Mouse (Mus musculus): ENCODE data around the gene Nup50. TPM values are rescaled to one million over a fixed set of nuclear protein-coding genes. Genes with fewer than 3 reads are reported as not detected.

Gene Nup50
- polyA plus RNA-seq, 1 experiment from 2014 or later = 22.4 TPM

- Histone ChIP-seq H3K4me1 (replicated peaks; ENCODE audit: insufficient read depth, low read length) (no peaks in the 10 kb centered on the region), H3K27me3 (ENCODE audit: insufficient read depth, low read length) (no peaks in the 10 kb centered on the region), H3K9ac (ENCODE audit: low read depth, low read length) (no peak overlapping the region), H3K4me2 (ENCODE audit: low read length) (no peak overlapping the region), H3K27ac (no peak overlapping the region), H3K36me3 (ENCODE audit: insufficient read depth, low read length) (peaks cover 6% of the 10 kb centered on the region; the same call in 1 of the 2 replicates), H3K9me3 (replicated peaks; ENCODE audit: low read length) (no peaks in the 10 kb centered on the region), H3K4me3 (replicated peaks; ENCODE audit: low read depth, low read length) (no peak overlapping the region)
- WGBS = 28% methylated on average over 8 of the region's 8 CpGs
- no peak for TF ChIP-seq CTCF (IDR thresholded peaks at IDR 0.05; ENCODE audit: low read depth)
- no peak for DNase-seq (ENCODE audit: low spot score)
- ATAC-seq (replicated peaks; ENCODE audit: low FRiP score, low read depth) = no peak
Measured at GRCm38 (mm10) chr15:84960692-84961091, 37.5 kb downstream of the Nup50 start.

DNA sequence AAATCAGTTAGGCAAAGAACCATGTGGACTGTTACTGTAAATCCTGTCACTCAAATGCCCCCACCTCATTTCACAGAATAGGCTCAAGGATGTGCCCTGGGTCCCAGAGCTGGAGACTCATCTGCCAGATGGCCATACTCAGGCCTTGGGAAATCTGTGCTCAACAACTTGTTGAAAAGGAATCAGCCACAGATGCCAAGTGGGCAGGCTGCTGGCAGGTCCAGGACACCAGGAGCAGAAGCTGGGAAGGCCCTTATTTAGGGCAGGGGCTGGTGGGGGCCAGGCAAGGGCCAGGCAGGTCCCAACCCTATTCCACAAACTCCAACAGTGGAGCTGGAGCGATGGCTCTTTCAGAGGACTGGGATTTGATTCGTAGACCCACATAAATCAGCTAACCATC, 39.3 kb downstream of the Nup50 start:
- no peak for TF ChIP-seq CTCF (IDR thresholded peaks at IDR 0.05; ENCODE audit: low read depth)
- H3K36me3 ChIP-seq (ENCODE audit: insufficient read depth, low read length) = peaks cover 6% of the 10 kb centered on the region; the same call in 1 of the 2 replicates
- no peak overlapping the region for H3K27ac ChIP-seq
- no peaks in the 10 kb centered on the region for H3K9me3 ChIP-seq (replicated peaks; ENCODE audit: low read length)
- 68% methylated on average over 2 of the region's 2 CpGs for WGBS
- H3K27me3 ChIP-seq (ENCODE audit: insufficient read depth, low read length) = no peaks in the 10 kb centered on the region
- no peak for ATAC-seq (replicated peaks; ENCODE audit: low FRiP score, low read depth)
- H3K4me3 ChIP-seq (replicated peaks; ENCODE audit: low read depth, low read length) = no peak overlapping the region
- no peak overlapping the region for H3K4me2 ChIP-seq (ENCODE audit: low read length)
- H3K9ac ChIP-seq (ENCODE audit: low read depth, low read length) = no peak overlapping the region
- DNase-seq (ENCODE audit: low spot score) = no peak
- H3K4me1 ChIP-seq (replicated peaks; ENCODE audit: insufficient read depth, low read length) = no peaks in the 10 kb centered on the region

- ATAC-seq (replicated peaks; ENCODE audit: low FRiP score, low read depth) (no peak), DNase-seq (ENCODE audit: low spot score) (no peak)
- 50% methylated on average over 5 of the region's 5 CpGs for WGBS
- TF ChIP-seq CTCF (IDR thresholded peaks at IDR 0.05; ENCODE audit: low read depth) = no peak
- H3K27me3 ChIP-seq (ENCODE audit: insufficient read depth, low read length) = no peaks in the 10 kb centered on the region
- H3K36me3 ChIP-seq (ENCODE audit: insufficient read depth, low read length) = no peaks in the 10 kb centered on the region
- no peaks in the 10 kb centered on the region for H3K9me3 ChIP-seq (replicated peaks; ENCODE audit: low read length)
- H3K9ac ChIP-seq (ENCODE audit: low read depth, low read length) = no peak overlapping the region
- no peak overlapping the region for H3K4me3 ChIP-seq (replicated peaks; ENCODE audit: low read depth, low read length)
- H3K27ac ChIP-seq = no peak overlapping the region
- H3K4me2 ChIP-seq (ENCODE audit: low read length) = no peak overlapping the region
- H3K4me1 ChIP-seq (replicated peaks; ENCODE audit: insufficient read depth, low read length) = no peaks in the 10 kb centered on the region
Measured at GRCm38 (mm10) chr15:84964771-84965170, 41.6 kb downstream of the Nup50 start.

DNA sequence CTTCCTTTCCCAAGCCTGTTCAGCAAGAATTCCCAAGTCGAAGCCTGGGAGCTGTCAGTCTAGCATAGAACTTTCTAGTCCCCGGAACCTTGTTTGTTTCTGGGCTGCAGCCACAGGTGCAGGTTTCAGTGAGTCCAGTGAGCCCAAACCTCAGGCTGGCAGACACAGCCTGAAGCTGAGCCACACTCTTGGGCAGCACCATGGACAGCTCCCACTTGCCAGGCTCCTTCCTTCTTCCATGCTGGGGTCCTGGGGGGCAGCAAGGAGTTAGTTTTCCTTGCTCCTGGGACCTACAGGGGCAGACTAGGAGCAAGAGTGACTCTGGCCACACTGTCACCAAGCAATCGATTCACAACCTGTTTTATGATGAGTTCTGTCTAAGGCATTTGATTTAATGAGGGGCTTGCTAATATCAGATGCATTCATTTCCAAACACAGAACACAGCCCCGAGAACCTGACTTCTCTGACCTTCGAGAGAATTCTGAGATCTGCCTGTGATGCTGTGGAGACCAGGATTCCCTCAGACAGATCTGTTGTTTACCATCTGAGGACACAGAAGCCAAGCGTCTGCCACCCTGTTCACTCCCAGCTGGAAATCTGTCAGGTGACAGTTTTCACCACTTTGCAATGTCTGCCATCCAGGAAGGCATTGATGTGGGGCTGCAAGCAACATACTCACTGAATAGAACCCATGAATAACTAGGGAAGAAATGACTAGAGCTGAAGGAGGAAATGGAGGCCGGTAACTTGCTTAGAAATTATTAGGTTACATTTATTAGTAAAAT, 42.6 kb downstream of the Nup50 start:
- WGBS = 69% methylated on average over 7 of the region's 7 CpGs

GRCm38 (mm10) chr15:84968534-84968933, 45.3 kb downstream of the Nup50 start:
- ATAC-seq (replicated peaks; ENCODE audit: low FRiP score, low read depth) (no peak), DNase-seq (ENCODE audit: low spot score) (no peak)
- Histone ChIP-seq H3K4me1 (replicated peaks; ENCODE audit: insufficient read depth, low read length) (no peaks in the 10 kb centered on the region), H3K9ac (ENCODE audit: low read depth, low read length) (no peak overlapping the region), H3K27ac (no peak overlapping the region), H3K4me3 (replicated peaks; ENCODE audit: low read depth, low read length) (no peak overlapping the region), H3K9me3 (replicated peaks; ENCODE audit: low read length) (no peaks in the 10 kb centered on the region), H3K36me3 (ENCODE audit: insufficient read depth, low read length) (no peaks in the 10 kb centered on the region), H3K4me2 (ENCODE audit: low read length) (no peak overlapping the region), H3K27me3 (ENCODE audit: insufficient read depth, low read length) (no peaks in the 10 kb centered on the region)
- TF ChIP-seq CTCF (IDR thresholded peaks at IDR 0.05; ENCODE audit: low read depth) = no peak
- 87% methylated on average over 4 of the region's 4 CpGs for WGBS

More for the DNA sequence above, 42.6 kb downstream of the Nup50 start:
- Histone ChIP-seq H3K4me2 (ENCODE audit: low read length) (no peak overlapping the region), H3K27ac (no peak overlapping the region), H3K4me3 (replicated peaks; ENCODE audit: low read depth, low read length) (no peak overlapping the region), H3K36me3 (ENCODE audit: insufficient read depth, low read length) (no peaks in the 10 kb centered on the region), H3K9me3 (replicated peaks; ENCODE audit: low read length) (no peaks in the 10 kb centered on the region), H3K9ac (ENCODE audit: low read depth, low read length) (no peak overlapping the region), H3K4me1 (replicated peaks; ENCODE audit: insufficient read depth, low read length) (no peaks in the 10 kb centered on the region), H3K27me3 (ENCODE audit: insufficient read depth, low read length) (no peaks in the 10 kb centered on the region)
- no peak for ATAC-seq (replicated peaks; ENCODE audit: low FRiP score, low read depth)
- no peak for TF ChIP-seq CTCF (IDR thresholded peaks at IDR 0.05; ENCODE audit: low read depth)
- peak; percentile 76 for DNase-seq (ENCODE audit: low spot score)

- Histone ChIP-seq H3K4me1 (replicated peaks; ENCODE audit: insufficient read depth, low read length) (no peaks in the 10 kb centered on the region), H3K4me3 (replicated peaks; ENCODE audit: low read depth, low read length) (no peak overlapping the region), H3K27ac (no peak overlapping the region), H3K36me3 (ENCODE audit: insufficient read depth, low read length) (no peaks in the 10 kb centered on the region), H3K9me3 (replicated peaks; ENCODE audit: low read length) (no peaks in the 10 kb centered on the region), H3K4me2 (ENCODE audit: low read length) (no peak overlapping the region), H3K27me3 (ENCODE audit: insufficient read depth, low read length) (no peaks in the 10 kb centered on the region), H3K9ac (ENCODE audit: low read depth, low read length) (no peak overlapping the region)
- 82% methylated on average over 8 of the region's 8 CpGs for WGBS
- TF ChIP-seq CTCF (IDR thresholded peaks at IDR 0.05; ENCODE audit: low read depth) = no peak
- DNase-seq (ENCODE audit: low spot score) (no peak), ATAC-seq (replicated peaks; ENCODE audit: low FRiP score, low read depth) (peak; percentile 80)
Measured at GRCm38 (mm10) chr15:84972860-84973543, 49.8 kb downstream of the Nup50 start.

Data from kidney, postnatal 0 days (tissue).